Mouse (Mus musculus): ENCODE data around the gene Lrrn4cl.
A peak's percentile ranks its signal among the peaks of the same experiment; 100 is the strongest.
"Not testable (repeated sequence)": the region's sequence is repeated elsewhere in the genome, so short reads cannot be mapped to it uniquely, and the experiment has no call there.

The Lrrn4cl gene

GRCm38 (mm10) chr19:8838041-8838730 lies 12.4 kb upstream of the Lrrn4cl start:
- DNase-seq (ENCODE audit: low spot score), result no peak

GRCm38 (mm10) chr19:8839103-8839907 lies 11.3 kb upstream of the Lrrn4cl start, which contains the start of gene Gng3:
Gene Gng3, minus strand, starts transcription at chr19:8839194.
- no peak for DNase-seq (ENCODE audit: low spot score)

GRCm38 (mm10) chr19:8839908-8840791 lies 10.4 kb upstream of the Lrrn4cl start:
- peak; percentile 54 for DNase-seq (ENCODE audit: low spot score)

GRCm38 (mm10) chr19:8841012-8841411 lies 9.6 kb upstream of the Lrrn4cl start:
- no peak for DNase-seq (ENCODE audit: low spot score)

GRCm38 (mm10) chr19:8842961-8843360 lies 7.6 kb upstream of the Lrrn4cl start:
- no peak for DNase-seq (ENCODE audit: low spot score)

GRCm38 (mm10) chr19:8844371-8845129 lies 6.0 kb upstream of the Lrrn4cl start:
- peak; percentile 79 for DNase-seq (ENCODE audit: low spot score)

- DNase-seq (ENCODE audit: low spot score), result no peak
Observed at GRCm38 (mm10) chr19:8848356-8848755, 2.2 kb upstream of the Lrrn4cl start.

- no peak for DNase-seq (ENCODE audit: low spot score)
Observed at GRCm38 (mm10) chr19:8851639-8852038, 1.1 kb downstream of the Lrrn4cl start.

- no peak for DNase-seq (ENCODE audit: low spot score)
Observed at GRCm38 (mm10) chr19:8852236-8852928, 1.8 kb downstream of the Lrrn4cl start.

- DNase-seq (ENCODE audit: low spot score), result no peak
Observed at GRCm38 (mm10) chr19:8853117-8853516, 2.5 kb downstream of the Lrrn4cl start.

- no peak for DNase-seq (ENCODE audit: low spot score)
Observed at GRCm38 (mm10) chr19:8857689-8858088, 7.1 kb downstream of the Lrrn4cl start.

- DNase-seq (ENCODE audit: low spot score), result no peak
Observed at GRCm38 (mm10) chr19:8859018-8859417, 8.4 kb downstream of the Lrrn4cl start.

- no peak for DNase-seq (ENCODE audit: low spot score)
Observed at GRCm38 (mm10) chr19:8864265-8864664, 13.7 kb downstream of the Lrrn4cl start.

GRCm38 (mm10) chr19:8870381-8870780 lies 19.8 kb downstream of the Lrrn4cl start:
- not testable (repeated sequence) for DNase-seq (ENCODE audit: low spot score)

GRCm38 (mm10) chr19:8870838-8871237 lies 20.3 kb downstream of the Lrrn4cl start:
- DNase-seq (ENCODE audit: low spot score), result no peak

- peak; percentile 92 for DNase-seq (ENCODE audit: low spot score)
Observed at GRCm38 (mm10) chr19:8871267-8872186, 21.0 kb downstream of the Lrrn4cl start, which contains the start of gene Ubxn1. Gene Ubxn1, plus strand, starts transcription at chr19:8871496.

- DNase-seq (ENCODE audit: low spot score), result no peak
Observed at GRCm38 (mm10) chr19:8872266-8872840, 21.8 kb downstream of the Lrrn4cl start.

- DNase-seq (ENCODE audit: low spot score), result no peak
Observed at GRCm38 (mm10) chr19:8875031-8875430, 24.5 kb downstream of the Lrrn4cl start.

- peak; percentile 82 for DNase-seq (ENCODE audit: low spot score)
Observed at GRCm38 (mm10) chr19:8880311-8881033, 29.9 kb downstream of the Lrrn4cl start, which contains the start of gene Uqcc3. Gene Uqcc3, minus strand, starts transcription at chr19:8880923.
